ENCODE assay signal across 15 mouse cellular contexts in the genomic region with DNA sequence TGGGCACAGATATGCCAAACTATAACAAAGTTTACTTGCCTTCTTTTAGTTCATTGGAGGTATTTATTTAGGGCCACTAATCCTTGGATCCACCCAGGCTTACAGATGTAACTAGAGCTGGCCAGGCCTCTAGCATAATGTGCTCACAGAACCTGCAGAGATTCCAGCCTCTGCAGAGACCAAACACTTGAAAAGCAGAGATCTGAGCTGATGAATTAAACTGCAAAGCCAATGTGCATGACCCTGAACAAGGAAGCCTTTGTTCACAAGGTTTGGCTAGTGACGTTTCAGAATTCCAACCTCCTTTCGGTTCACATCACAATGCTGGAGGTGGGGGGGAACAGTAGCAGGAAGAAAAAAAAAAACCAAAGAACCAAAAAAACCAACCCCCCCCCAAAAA. TPM values are rescaled to one million over a fixed set of nuclear protein-coding genes. Genes with fewer than 3 reads are reported as not detected.
A peak's percentile ranks its signal among the peaks of the same experiment; 100 is the strongest.
DNase-seq lines count a peak whose midpoint lies in the region; ATAC-seq and TF ChIP-seq lines count a peak whose summit lies in the region.
"Had no signal": no experiment of that assay in that cellular context is flagged by ENCODE, and none has a peak within 500 bp of the region (broad histone marks: within the 10 kb centered on the region; RNA-seq: fewer than 3 reads in every experiment).

No protein-coding gene starts in this region.

- H3K36me3 ChIP-seq in lung, embryonic 15.5 days, result no peaks in the 10 kb centered on the region
- no peaks in the 10 kb centered on the region for H3K36me3 ChIP-seq in lung, postnatal 0 days (ENCODE audit: insufficient read depth, low read length)
- H3K36me3 ChIP-seq in forebrain, embryonic 13.5 days (ENCODE audit: poor library complexity, severe bottlenecking), result peaks cover 5% of the 10 kb centered on the region; the same call in 1 of the 2 replicates
- H3K36me3 ChIP-seq in midbrain, embryonic 13.5 days, result peaks cover 6% of the 10 kb centered on the region
- H3K36me3 ChIP-seq: liver, embryonic 13.5 days had no signal

- H3K27me3 ChIP-seq in lung, embryonic 15.5 days, result no peaks in the 10 kb centered on the region
- no peaks in the 10 kb centered on the region for H3K27me3 ChIP-seq in lung, postnatal 0 days (replicated peaks; ENCODE audit: insufficient read depth, low read length)
- H3K27me3 ChIP-seq in forebrain, embryonic 13.5 days, result no peaks in the 10 kb centered on the region
- H3K27me3 ChIP-seq in midbrain, embryonic 13.5 days, result no peaks in the 10 kb centered on the region
- H3K27me3 ChIP-seq: liver, embryonic 13.5 days; Patski had no signal

- 19% methylated on average over 2 of the region's 2 CpGs for WGBS in lung, embryonic 15.5 days
- WGBS in lung, postnatal 0 days, result 37% methylated on average over 2 of the region's 2 CpGs
- WGBS in forebrain, embryonic 13.5 days, result 0% methylated on average over 2 of the region's 2 CpGs
- WGBS in midbrain, embryonic 13.5 days, result 0% methylated on average over 2 of the region's 2 CpGs

- DNase-seq in lung, postnatal 0 days (ENCODE audit: low spot score), result no peak
- DNase-seq in embryo, embryonic 11 days, result peak; percentile 66
- no peak for DNase-seq in heart, adult 8-10 months (ENCODE audit: low spot score)
- DNase-seq: adrenal gland, adult 8-10 months; cerebellum, adult 2 months; heart, postnatal 36 days; kidney, adult 2 months; layer of hippocampus, postnatal 36 days; liver, embryonic 13.5 days had no signal

- no peak overlapping the region for H3K27ac ChIP-seq in lung, embryonic 15.5 days
- no peak overlapping the region for H3K27ac ChIP-seq in lung, postnatal 0 days (ENCODE audit: low read length)
- H3K27ac ChIP-seq in forebrain, embryonic 13.5 days, result no peak overlapping the region
- no peak overlapping the region for H3K27ac ChIP-seq in midbrain, embryonic 13.5 days
- H3K27ac ChIP-seq: liver, embryonic 13.5 days had no signal

- H3K4me2 ChIP-seq in lung, embryonic 15.5 days, result no peak overlapping the region
- H3K4me2 ChIP-seq in lung, postnatal 0 days (replicated peaks; ENCODE audit: low read depth, low read length), result no peak overlapping the region
- no peak overlapping the region for H3K4me2 ChIP-seq in forebrain, embryonic 13.5 days
- H3K4me2 ChIP-seq in midbrain, embryonic 13.5 days (replicated peaks), result no peak overlapping the region
- H3K4me2 ChIP-seq: liver, embryonic 13.5 days had no signal

- H3K4me3 ChIP-seq in lung, embryonic 15.5 days, result no peak overlapping the region
- H3K4me3 ChIP-seq in lung, postnatal 0 days (ENCODE audit: low read depth, low read length), result no peak overlapping the region
- H3K4me3 ChIP-seq in forebrain, embryonic 13.5 days, result no peak overlapping the region
- H3K4me3 ChIP-seq in midbrain, embryonic 13.5 days (replicated peaks), result no peak overlapping the region
- H3K4me3 ChIP-seq: liver, embryonic 13.5 days had no signal

- no peak for TF ChIP-seq EP300 in lung, postnatal 0 days (IDR thresholded peaks at IDR 0.05)

- no peaks in the 10 kb centered on the region for H3K9me3 ChIP-seq in lung, embryonic 15.5 days
- H3K9me3 ChIP-seq in lung, postnatal 0 days (ENCODE audit: low read length), result no peaks in the 10 kb centered on the region
- H3K9me3 ChIP-seq in forebrain, embryonic 13.5 days (replicated peaks), result no peaks in the 10 kb centered on the region
- H3K9me3 ChIP-seq in midbrain, embryonic 13.5 days, result no peaks in the 10 kb centered on the region
- H3K9me3 ChIP-seq: liver, embryonic 13.5 days had no signal

- TF ChIP-seq CTCF in lung, postnatal 0 days (IDR thresholded peaks at IDR 0.05), result no peak

- peak; percentile 59 for ATAC-seq in lung, embryonic 15.5 days (ENCODE audit: borderline replicate concordance, extremely low read depth, low FRiP score, low TSS enrichment)
- no peak for ATAC-seq in lung, postnatal 0 days
- peak; percentile 76; the same call in 1 of the 2 replicates for ATAC-seq in forebrain, embryonic 13.5 days
- peak; percentile 70 for ATAC-seq in midbrain, embryonic 13.5 days
- no peak for ATAC-seq in erythroblast, adult 5-6 weeks (replicated peaks; ENCODE audit: low FRiP score, poor library complexity, severe bottlenecking)
- ATAC-seq: CD4-positive, CD25-positive, alpha-beta regulatory T cell, adult 4 months; Patski had no signal

- no peak overlapping the region for H3K9ac ChIP-seq in lung, embryonic 15.5 days
- no peak overlapping the region for H3K9ac ChIP-seq in lung, postnatal 0 days (replicated peaks; ENCODE audit: low read depth)
- no peak overlapping the region for H3K9ac ChIP-seq in forebrain, embryonic 13.5 days
- no peak overlapping the region for H3K9ac ChIP-seq in midbrain, embryonic 13.5 days (replicated peaks)
- H3K9ac ChIP-seq: liver, embryonic 13.5 days had no signal

- H3K4me1 ChIP-seq in lung, embryonic 15.5 days, result no peaks in the 10 kb centered on the region
- H3K4me1 ChIP-seq in lung, postnatal 0 days (ENCODE audit: insufficient read depth, low read depth, low read length), result no peaks in the 10 kb centered on the region
- H3K4me1 ChIP-seq in forebrain, embryonic 13.5 days, result peaks cover 15% of the 10 kb centered on the region
- H3K4me1 ChIP-seq in midbrain, embryonic 13.5 days (replicated peaks), result peaks cover 14% of the 10 kb centered on the region
- H3K4me1 ChIP-seq: liver, embryonic 13.5 days had no signal

RNA-seq across cellular contexts. Expression of gene Plch1, which starts 28.0 kb away (rescaled TPM):
- polyA plus RNA-seq in lung, embryonic 15.5 days (2015; fragmentation: Nextera tagmentation; extraction: Ambion mirVana), result 4.5 and 5.1 TPM in 2 replicates
- polyA plus RNA-seq in lung, postnatal 0 days (2015; fragmentation: Nextera tagmentation; extraction: Ambion mirVana), result 1.00 and 1.5 TPM in 2 replicates
- 9.8 and 13.1 TPM in 2 replicates for polyA plus RNA-seq in forebrain, embryonic 13.5 days (2015; fragmentation: Nextera tagmentation; extraction: Ambion mirVana)
- 20.6 and 21.5 TPM in 2 replicates for polyA plus RNA-seq in midbrain, embryonic 13.5 days (2015; fragmentation: Nextera tagmentation; extraction: Ambion mirVana)
- under 1 TPM; 0.05 to 0.23 (median 0.06) TPM for total RNA-seq in heart, adult 8-10 months (2022)
- not detected in 2 replicates for total RNA-seq in erythroblast, adult 5-6 weeks (2015; ENCODE audit: low replicate concordance)
- total RNA-seq in erythroblast, adult 5-6 weeks (2017; ENCODE audit: low replicate concordance), result not detected in 2 replicates
- polyA plus RNA-seq: CD4-positive, CD25-positive, alpha-beta regulatory T cell, adult 4 months had no signal

RNA-seq across cellular contexts. Expression of gene E130311K13Rik, which starts 58.0 kb away (rescaled TPM):
- 5.9 and 6.2 TPM in 2 replicates for polyA plus RNA-seq in lung, embryonic 15.5 days (2015; fragmentation: Nextera tagmentation; extraction: Ambion mirVana)
- polyA plus RNA-seq in lung, postnatal 0 days (2015; fragmentation: Nextera tagmentation; extraction: Ambion mirVana), result 6.4 and 6.6 TPM in 2 replicates
- polyA plus RNA-seq in forebrain, embryonic 13.5 days (2015; fragmentation: Nextera tagmentation; extraction: Ambion mirVana), result 4.3 and 5.0 TPM in 2 replicates
- polyA plus RNA-seq in midbrain, embryonic 13.5 days (2015; fragmentation: Nextera tagmentation; extraction: Ambion mirVana), result 4.1 and 4.5 TPM in 2 replicates
- 10 to 100 TPM; 10.6 to 12.5 (median 11.7) TPM for total RNA-seq in heart, adult 8-10 months (2022)
- total RNA-seq in erythroblast, adult 5-6 weeks (2015; ENCODE audit: low replicate concordance), result 2.3 TPM in 1 of 2 replicates, not detected in the other
- total RNA-seq in erythroblast, adult 5-6 weeks (2017; ENCODE audit: low replicate concordance), result 0.98 and 2.5 TPM in 2 replicates

Comparison
In these comparisons a context has a peak if more than half of its experiments do, and no peak if none do; other contexts are left out.
1. ATAC-seq: peak in lung, embryonic 15.5 days (single experiment), forebrain, embryonic 13.5 days (single experiment) and midbrain, embryonic 13.5 days (single experiment); none in lung, postnatal 0 days (single experiment) and erythroblast, adult 5-6 weeks (single experiment).